Mouse (Mus musculus) stomach, embryonic 15.5 days (tissue): Measurements from ENCODE around the gene Phf24. TPM values are rescaled to one million over a fixed set of nuclear protein-coding genes. Genes with fewer than 3 reads are reported as not detected.

Experiments
- ATAC-seq: fragments of 200-750 bp; cut with Nextera tagmentation; 2 replicates; pipeline ENCODE4 v1.8.0; 2017; ENCODE audit warnings: low read depth, moderate number of reproducible peaks, moderate TSS enrichment; ENCODE audit not compliant: insufficient read depth, low FRiP score
- H3K27ac ChIP-seq: fragments of 300-500 bp; sonication (generic); 2 replicates; pipeline ENCODE4 v1.5.1; 2015; ENCODE audit warnings: mild to moderate bottlenecking, inconsistent platforms
- H3K27me3 ChIP-seq: fragments of 300-500 bp; sonication (generic); replicated peaks from 2 replicates; pipeline ENCODE4 v1.6.1; 2015; ENCODE audit warnings: inconsistent platforms
- H3K36me3 ChIP-seq: fragments of 300-500 bp; sonication (generic); 2 replicates; pipeline ENCODE4 v1.6.1; 2015; ENCODE audit warnings: inconsistent platforms
- H3K4me1 ChIP-seq: fragments of 300-500 bp; sonication (generic); 2 replicates; pipeline ENCODE4 v1.6.1; 2015; ENCODE audit warnings: inconsistent platforms
- H3K4me2 ChIP-seq: fragments of 300-500 bp; sonication (generic); 2 replicates; pipeline ENCODE4 v1.6.1; 2015; ENCODE audit warnings: mild to moderate bottlenecking, inconsistent platforms
- H3K4me3 ChIP-seq: fragments of 300-500 bp; sonication (generic); replicated peaks from 2 replicates; pipeline ENCODE4 v1.5.1; 2015; ENCODE audit warnings: inconsistent platforms
- H3K9ac ChIP-seq: fragments of 300-500 bp; sonication (generic); 2 replicates; pipeline ENCODE4 v1.6.1; 2015; ENCODE audit warnings: inconsistent platforms
- H3K9me3 ChIP-seq: fragments of 300-500 bp; sonication (generic); 2 replicates; pipeline ENCODE4 v1.6.1; 2016; ENCODE audit warnings: inconsistent platforms
- whole genome bisulfite sequencing: fragments of 180-500 bp; shearing (Covaris S2); methylation state at CpG from one replicate; pipeline ENCODE4 v1.1.7; 2015; 5-methylcytosine and 5-hydroxymethylcytosine counted together
- polyA plus RNA-seq: library from polyadenylated mRNA; unstranded; fragments of >200 nt; fragmentation: Nextera tagmentation; extraction: Ambion mirVana; gene quantifications from 2 replicates; pipeline ENCODE4 v1.2.1, GENCODE M21; 2015

Gene Phf24
- polyA plus RNA-seq, 1 experiment from 2014 or later, result 1.1 TPM

GRCm38 (mm10) chr4:42952563-42952962, 36.1 kb downstream of the Phf24 start:
- peaks cover 13% of the 10 kb centered on the region; the same call in 1 of the 2 replicates for H3K4me1 ChIP-seq
- WGBS, result 87% methylated on average over 7 of the region's 7 CpGs
- H3K36me3 ChIP-seq, result peaks cover 6% of the 10 kb centered on the region; the same call in 1 of the 2 replicates
- ATAC-seq, result no peak
- no peak overlapping the region for H3K4me2 ChIP-seq
- no peaks in the 10 kb centered on the region for H3K9me3 ChIP-seq
- no peak overlapping the region for H3K4me3 ChIP-seq
- H3K9ac ChIP-seq, result no peak overlapping the region
- no peak overlapping the region for H3K27ac ChIP-seq
- H3K27me3 ChIP-seq, result peaks cover 6% of the 10 kb centered on the region; the same call in 1 of the 2 replicates

- peaks cover 13% of the 10 kb centered on the region; the same call in 1 of the 2 replicates for H3K4me1 ChIP-seq
- peaks cover 8% of the 10 kb centered on the region; the same call in 1 of the 2 replicates for H3K36me3 ChIP-seq
- H3K9ac ChIP-seq, result no peak overlapping the region
- no peak overlapping the region for H3K4me3 ChIP-seq
- 36% methylated on average over 10 of the region's 10 CpGs for WGBS
- H3K27me3 ChIP-seq, result no peaks in the 10 kb centered on the region
- no peaks in the 10 kb centered on the region for H3K9me3 ChIP-seq
- H3K4me2 ChIP-seq, result no peak overlapping the region
- no peak for ATAC-seq
- 0 out of 2 replicates have a peak overlapping the region, but pooled peaks have one; percentile 33 for H3K27ac ChIP-seq
Measured at GRCm38 (mm10) chr4:42953435-42954094, 37.1 kb downstream of the Phf24 start.

GRCm38 (mm10) chr4:42954297-42954696, 37.8 kb downstream of the Phf24 start:
- Histone ChIP-seq H3K27me3 (no peaks in the 10 kb centered on the region), H3K36me3 (peaks cover 8% of the 10 kb centered on the region; the same call in 1 of the 2 replicates), H3K9me3 (no peaks in the 10 kb centered on the region), H3K4me1 (peaks cover 13% of the 10 kb centered on the region; the same call in 1 of the 2 replicates), H3K27ac (0 out of 2 replicates have a peak overlapping the region, but pooled peaks have one; percentile 33), H3K9ac (no peak overlapping the region), H3K4me3 (no peak overlapping the region), H3K4me2 (no peak overlapping the region)
- ATAC-seq, result no peak
- 4% methylated on average over 10 of the region's 10 CpGs for WGBS

DNA sequence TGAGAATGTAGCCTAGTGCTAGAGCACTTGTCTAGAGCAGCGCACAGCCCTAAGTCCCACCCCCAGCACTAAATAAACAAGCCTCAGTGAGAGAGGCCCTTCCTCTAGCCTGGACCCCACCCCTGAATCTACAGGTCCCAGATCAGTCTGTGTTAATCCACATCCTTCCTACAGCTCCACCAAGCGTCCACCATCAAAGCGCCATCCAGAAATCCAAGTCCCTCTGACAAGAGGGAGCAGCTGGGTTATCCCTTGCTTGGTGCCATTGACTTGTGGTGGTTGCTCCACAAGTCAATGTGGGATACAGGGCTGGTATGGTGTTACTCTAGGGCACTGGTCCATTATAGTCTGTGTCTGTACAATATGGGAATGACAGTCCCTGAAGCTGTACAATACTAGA, 38.7 kb downstream of the Phf24 start:
- WGBS, result 88% methylated on average over 3 of the region's 3 CpGs
- no peak overlapping the region for H3K4me2 ChIP-seq

GRCm38 (mm10) chr4:42956581-42956980, 40.1 kb downstream of the Phf24 start:
- ATAC-seq, result no peak

More for the DNA sequence above, 38.7 kb downstream of the Phf24 start:
- Histone ChIP-seq H3K9ac (no peak overlapping the region), H3K27me3 (no peaks in the 10 kb centered on the region), H3K27ac (no peak overlapping the region), H3K9me3 (no peaks in the 10 kb centered on the region), H3K4me3 (no peak overlapping the region), H3K4me1 (peaks cover 13% of the 10 kb centered on the region; the same call in 1 of the 2 replicates), H3K36me3 (peaks cover 8% of the 10 kb centered on the region; the same call in 1 of the 2 replicates)
- ATAC-seq, result no peak

DNA sequence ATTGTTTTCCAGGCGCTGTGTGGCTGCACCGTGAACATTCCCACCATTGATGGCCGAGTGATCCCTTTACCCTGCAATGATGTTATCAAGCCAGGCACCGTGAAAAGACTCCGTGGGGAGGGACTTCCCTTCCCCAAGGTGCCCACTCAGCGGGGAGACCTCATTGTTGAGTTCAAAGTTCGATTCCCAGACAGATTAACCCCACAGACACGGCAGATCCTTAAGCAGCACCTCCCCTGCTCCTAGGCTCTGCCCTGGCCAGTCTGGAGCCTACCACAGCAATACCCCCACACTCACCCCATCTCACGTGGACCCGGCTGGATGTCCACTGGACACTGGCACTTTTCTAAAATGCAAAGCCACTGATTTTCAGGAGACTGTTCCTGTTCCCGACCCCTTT, 40.8 kb downstream of the Phf24 start:
- Histone ChIP-seq H3K9me3 (no peaks in the 10 kb centered on the region), H3K27me3 (no peaks in the 10 kb centered on the region), H3K4me3 (no peak overlapping the region), H3K27ac (no peak overlapping the region), H3K36me3 (peaks cover 8% of the 10 kb centered on the region; the same call in 1 of the 2 replicates), H3K9ac (no peak overlapping the region), H3K4me1 (no peaks in the 10 kb centered on the region), H3K4me2 (no peak overlapping the region)
- WGBS, result 82% methylated on average over 11 of the region's 11 CpGs
- no peak for ATAC-seq

More at GRCm38 (mm10) chr4:42956581-42956980, 40.1 kb downstream of the Phf24 start:
- no peak overlapping the region for H3K4me2 ChIP-seq
- peaks cover 8% of the 10 kb centered on the region; the same call in 1 of the 2 replicates for H3K36me3 ChIP-seq
- H3K9me3 ChIP-seq, result no peaks in the 10 kb centered on the region
- no peak overlapping the region for H3K9ac ChIP-seq
- H3K27ac ChIP-seq, result no peak overlapping the region
- H3K4me3 ChIP-seq, result no peak overlapping the region
- no peaks in the 10 kb centered on the region for H3K27me3 ChIP-seq
- 0 out of 2 replicates have a peak, but pooled peaks cover 6% of the 10 kb centered on the region for H3K4me1 ChIP-seq
- WGBS, result 89% methylated on average over 17 of the region's 17 CpGs

DNA sequence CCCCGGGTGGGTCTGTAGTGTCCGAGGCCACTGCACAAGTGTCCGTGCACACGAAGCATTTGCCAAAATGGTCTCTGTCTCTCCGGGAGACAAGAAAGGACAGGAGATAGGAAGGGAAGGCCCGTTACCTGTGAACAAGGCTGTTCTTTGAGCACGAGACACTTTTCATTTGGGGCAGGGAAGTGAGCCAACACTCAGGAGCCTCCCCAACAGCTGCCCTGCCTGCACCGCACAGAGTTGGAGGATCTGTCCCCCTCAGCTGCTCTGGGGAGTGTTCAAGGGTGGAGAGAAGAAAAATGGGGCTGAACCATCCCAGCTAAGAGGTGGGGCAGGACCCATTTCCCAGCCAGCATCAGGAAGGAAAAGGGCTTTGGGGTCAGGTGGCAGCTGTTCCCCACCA, 41.5 kb downstream of the Phf24 start:
- no peaks in the 10 kb centered on the region for H3K4me1 ChIP-seq
- H3K9me3 ChIP-seq, result no peaks in the 10 kb centered on the region
- no peaks in the 10 kb centered on the region for H3K27me3 ChIP-seq
- no peak for ATAC-seq
- H3K36me3 ChIP-seq, result peaks cover 8% of the 10 kb centered on the region; the same call in 1 of the 2 replicates
- WGBS, result 81% methylated on average over 8 of the region's 8 CpGs
- H3K27ac ChIP-seq, result no peak overlapping the region
- H3K9ac ChIP-seq, result no peak overlapping the region
- H3K4me3 ChIP-seq, result no peak overlapping the region
- H3K4me2 ChIP-seq, result no peak overlapping the region

DNA sequence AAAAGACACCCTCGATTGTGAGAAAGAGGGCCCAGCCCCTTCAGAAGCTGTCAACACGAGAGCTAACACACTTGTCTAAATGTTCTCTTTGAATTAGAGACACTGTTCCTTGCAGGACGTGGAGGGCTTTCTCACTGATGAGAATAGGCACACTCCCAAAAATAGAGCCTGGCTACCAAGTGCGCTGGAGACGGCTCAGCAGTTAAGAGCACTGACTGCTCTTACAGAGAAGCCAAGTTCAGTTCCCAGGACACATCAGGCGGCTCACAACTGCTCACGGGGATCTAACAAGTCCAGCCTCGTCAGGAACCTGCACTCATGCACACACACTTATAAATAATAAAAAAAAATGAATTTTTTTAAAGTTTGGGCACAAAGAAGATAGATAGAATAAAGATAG, 42.5 kb downstream of the Phf24 start:
- H3K9me3 ChIP-seq, result no peaks in the 10 kb centered on the region
- 66% methylated on average over 8 of the region's 8 CpGs for WGBS
- ATAC-seq, result no peak
- no peak overlapping the region for H3K27ac ChIP-seq
- H3K36me3 ChIP-seq, result peaks cover 8% of the 10 kb centered on the region; the same call in 1 of the 2 replicates
- H3K4me1 ChIP-seq, result no peaks in the 10 kb centered on the region
- H3K4me2 ChIP-seq, result no peak overlapping the region
- no peaks in the 10 kb centered on the region for H3K27me3 ChIP-seq
- H3K4me3 ChIP-seq, result no peak overlapping the region
- H3K9ac ChIP-seq, result no peak overlapping the region

GRCm38 (mm10) chr4:42959382-42959781, 42.9 kb downstream of the Phf24 start:
- no peak for ATAC-seq
- 54% methylated on average over 4 of the region's 4 CpGs for WGBS
- Histone ChIP-seq H3K27ac (no peak overlapping the region), H3K27me3 (no peaks in the 10 kb centered on the region), H3K36me3 (peaks cover 8% of the 10 kb centered on the region; the same call in 1 of the 2 replicates), H3K4me3 (no peak overlapping the region), H3K4me1 (no peaks in the 10 kb centered on the region), H3K9ac (no peak overlapping the region), H3K4me2 (no peak overlapping the region), H3K9me3 (no peaks in the 10 kb centered on the region)

DNA sequence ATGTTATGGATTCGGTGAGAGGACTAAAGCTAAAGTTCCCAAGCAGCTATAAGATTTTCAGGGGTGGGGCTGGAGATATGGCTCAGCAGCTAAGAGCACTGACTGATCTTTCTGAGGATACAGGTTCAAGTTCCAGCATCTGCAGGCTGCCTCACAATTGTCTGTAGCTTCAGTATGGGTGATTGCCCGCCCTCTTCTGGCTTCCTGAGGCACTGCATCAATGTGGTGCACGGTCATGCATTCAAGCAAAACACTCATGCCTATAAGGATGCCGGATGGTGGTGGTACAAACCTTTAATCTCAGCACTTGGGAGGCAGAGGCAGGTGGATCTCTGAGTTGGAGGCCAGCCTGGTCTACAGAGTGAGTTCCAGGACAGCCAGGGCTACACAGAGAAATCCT, 45.1 kb downstream of the Phf24 start:
- no peaks in the 10 kb centered on the region for H3K9me3 ChIP-seq
- WGBS, result 30% methylated on average over 4 of the region's 4 CpGs

DNA sequence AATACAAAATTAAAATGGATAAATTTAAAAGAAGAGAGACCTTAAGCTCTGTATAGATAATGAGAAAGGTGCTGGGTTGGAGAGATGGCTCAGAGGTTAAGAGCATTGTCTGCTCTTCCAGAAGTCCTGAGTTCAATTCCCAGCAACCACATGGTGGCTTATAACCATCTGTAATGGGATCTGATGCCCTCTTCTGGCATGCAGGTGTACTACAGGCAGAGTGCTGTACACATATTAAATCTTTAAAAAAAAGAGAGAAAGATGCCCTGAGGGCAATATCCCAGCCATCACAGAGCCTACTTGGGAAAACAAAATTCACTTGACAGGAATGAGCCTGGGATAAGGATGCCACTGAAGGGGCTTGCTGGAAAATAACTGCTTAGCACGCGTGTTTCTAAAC, 47.0 kb downstream of the Phf24 start:
- WGBS, result 86% methylated on average over 2 of the region's 2 CpGs
- no peak for ATAC-seq
- no peaks in the 10 kb centered on the region for H3K9me3 ChIP-seq
- H3K27me3 ChIP-seq, result no peaks in the 10 kb centered on the region
- H3K4me3 ChIP-seq, result no peak overlapping the region
- no peak overlapping the region for H3K27ac ChIP-seq
- H3K4me1 ChIP-seq, result 0 out of 2 replicates have a peak, but pooled peaks cover 5% of the 10 kb centered on the region
- H3K36me3 ChIP-seq, result no peaks in the 10 kb centered on the region
- H3K4me2 ChIP-seq, result no peak overlapping the region
- no peak overlapping the region for H3K9ac ChIP-seq

More for the DNA sequence above, 45.1 kb downstream of the Phf24 start:
- Histone ChIP-seq H3K4me1 (0 out of 2 replicates have a peak, but pooled peaks cover 5% of the 10 kb centered on the region), H3K4me2 (no peak overlapping the region), H3K4me3 (no peak overlapping the region), H3K27me3 (no peaks in the 10 kb centered on the region), H3K9ac (no peak overlapping the region), H3K36me3 (peaks cover 8% of the 10 kb centered on the region; the same call in 1 of the 2 replicates), H3K27ac (no peak overlapping the region)
- ATAC-seq, result no peak

DNA sequence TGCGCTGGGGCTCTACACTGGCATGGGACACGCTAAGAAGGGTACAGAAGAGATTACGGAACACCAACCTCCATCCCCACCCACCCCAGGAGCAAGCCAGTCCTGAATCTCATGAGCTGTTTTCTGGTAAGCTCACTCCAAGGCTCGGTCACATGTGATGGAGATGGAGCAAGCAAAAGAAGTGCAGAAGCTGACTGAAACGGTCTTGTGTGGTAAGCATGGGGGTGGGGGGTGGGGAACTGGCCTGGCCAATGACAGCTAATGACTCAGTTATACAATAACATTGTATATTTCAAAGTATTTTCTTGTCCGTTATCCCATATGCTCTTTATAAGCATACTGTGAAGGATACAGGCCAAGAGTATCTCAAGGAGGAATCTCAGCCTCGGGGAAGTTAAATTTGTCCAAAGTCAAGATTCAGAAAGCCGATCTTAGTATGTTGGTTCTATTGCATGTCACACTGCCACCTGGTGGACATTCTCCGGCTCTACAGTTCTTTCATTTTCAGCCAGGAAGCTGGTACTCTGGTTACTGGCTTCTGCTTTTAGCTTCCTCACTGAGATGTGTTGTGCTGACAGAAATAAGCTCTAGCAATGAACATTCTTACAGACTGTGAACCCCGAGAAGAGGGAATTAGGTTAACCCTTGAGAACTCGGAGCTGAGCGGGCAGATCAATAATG, 48.7 kb downstream of the Phf24 start:
- Histone ChIP-seq H3K36me3 (no peaks in the 10 kb centered on the region), H3K4me2 (peak overlapping the region; percentile 32), H3K27me3 (no peaks in the 10 kb centered on the region), H3K4me3 (no peak overlapping the region), H3K9me3 (no peaks in the 10 kb centered on the region), H3K4me1 (0 out of 2 replicates have a peak, but pooled peaks cover 5% of the 10 kb centered on the region), H3K9ac (no peak overlapping the region), H3K27ac (no peak overlapping the region)
- WGBS, result 13% methylated on average over 12 of the region's 12 CpGs
- no peak for ATAC-seq
